Mouse (Mus musculus) embryonic fibroblast, embryonic 13.5 days (primary cell): ENCODE measurements around the gene Psmc5.

Source experiments
- CTCF ChIP-seq: IDR thresholded peaks from 2 replicates; pipeline ENCODE4 v1.5.1; 2011; ENCODE audit warnings: mild to moderate bottlenecking, control low read depth, low read length, moderate library complexity, borderline replicate concordance; ENCODE audit not compliant: insufficient read depth
- POLR2A ChIP-seq: IDR thresholded peaks from 2 replicates; pipeline ENCODE4 v1.6.1; 2011; ENCODE audit warnings: low read depth, mild to moderate bottlenecking, control low read depth, low read length, moderate library complexity

DNA sequence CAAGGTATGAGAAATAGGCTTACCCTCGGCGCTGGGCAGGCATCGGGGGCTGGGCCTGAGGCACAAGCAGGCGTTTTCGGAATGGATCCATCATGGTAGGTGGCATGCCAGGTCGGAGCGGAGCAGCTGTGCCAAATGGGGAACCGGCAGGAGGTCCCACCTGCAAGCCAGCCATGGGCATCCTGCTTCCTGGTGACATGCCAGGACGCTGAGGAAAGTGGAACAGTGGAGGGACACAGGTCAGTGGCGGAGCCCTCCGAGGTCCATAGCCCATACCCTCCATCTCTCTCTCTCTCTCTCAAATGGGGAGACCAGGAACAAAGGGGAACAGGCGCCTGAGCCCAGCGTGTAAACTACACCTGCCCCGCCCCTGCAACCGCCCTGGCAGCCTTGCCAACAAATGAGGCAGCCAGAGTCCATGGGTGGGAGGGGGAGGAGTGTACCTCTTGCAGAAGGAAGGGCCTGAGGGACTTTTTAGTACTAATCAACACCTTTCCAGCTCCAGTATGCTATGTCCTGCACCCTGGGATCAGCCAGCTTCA lies 11.4 kb downstream of the Psmc5 start:
- TF ChIP-seq POLR2A (no peak), CTCF (no peak)
